ENCODE assay signal across 8 mouse cellular contexts in the genomic region with DNA sequence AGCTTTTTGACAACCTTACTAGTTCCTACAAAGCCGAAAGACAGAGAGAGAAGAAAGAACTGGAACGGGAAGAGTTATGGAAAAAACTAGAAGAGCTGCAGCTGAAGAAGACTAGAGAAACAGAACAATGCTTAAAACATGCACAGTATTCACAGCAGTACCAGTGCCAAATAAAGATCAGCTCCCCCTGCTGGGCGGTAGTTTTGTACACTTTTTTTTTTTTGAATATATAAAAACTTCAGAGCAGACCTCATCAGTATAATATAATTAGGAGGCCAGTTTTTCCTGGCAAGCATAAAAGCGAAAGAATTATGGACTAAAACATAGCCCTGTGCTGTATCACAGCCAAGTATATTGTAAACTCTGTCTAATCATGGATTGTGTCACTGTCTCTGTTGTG. TPM values are rescaled to one million over a fixed set of nuclear protein-coding genes. Genes with fewer than 3 reads are reported as not detected.
DNase-seq lines count a peak whose midpoint lies in the region; ATAC-seq and TF ChIP-seq lines count a peak whose summit lies in the region.
"Not testable (repeated sequence)": the region's sequence is repeated elsewhere in the genome, so short reads cannot be mapped to it uniquely, and the experiment has no call there.
"Had no signal": no experiment of that assay in that cellular context is flagged by ENCODE, and none has a peak within 500 bp of the region (broad histone marks: within the 10 kb centered on the region; RNA-seq: fewer than 3 reads in every experiment).

No protein-coding gene starts in this region.

- not testable (repeated sequence) for H3K4me3 ChIP-seq in intestine, embryonic 14.5 days (ENCODE audit: low read depth, low read length); liver, postnatal 0 days (ENCODE audit: low read depth, low read length); midbrain, embryonic 11.5 days (ENCODE audit: low read depth, low read length)

- H3K4me2 ChIP-seq in intestine, embryonic 14.5 days (ENCODE audit: low read length); liver, postnatal 0 days (ENCODE audit: low read depth, low read length); midbrain, embryonic 11.5 days: not testable (repeated sequence)

- not testable (repeated sequence) for H3K27ac ChIP-seq in intestine, embryonic 14.5 days (ENCODE audit: low read depth); liver, postnatal 0 days (ENCODE audit: low read depth); midbrain, embryonic 11.5 days (ENCODE audit: low read depth, low read length)

- H3K4me1 ChIP-seq in intestine, embryonic 14.5 days (replicated peaks; ENCODE audit: control insufficient read depth, insufficient read depth, low read length); liver, postnatal 0 days (ENCODE audit: insufficient read depth); midbrain, embryonic 11.5 days (ENCODE audit: control insufficient read depth, insufficient read depth, low read length): not testable (repeated sequence)

- ATAC-seq in intestine, embryonic 14.5 days (replicated peaks; ENCODE audit: low FRiP score, low TSS enrichment, low read depth); liver, postnatal 0 days; midbrain, embryonic 11.5 days (ENCODE audit: low FRiP score): not testable (repeated sequence)

- not testable (repeated sequence) for TF ChIP-seq EP300 in liver, postnatal 0 days (IDR thresholded peaks at IDR 0.05; ENCODE audit: low read depth)

- WGBS in intestine, embryonic 14.5 days = 57% methylated on average over 4 of the region's 4 CpGs
- 46% methylated on average over 4 of the region's 4 CpGs for WGBS in liver, postnatal 0 days (ENCODE audit: insufficient replicate concordance)
- WGBS in midbrain, embryonic 11.5 days = 61% methylated on average over 4 of the region's 4 CpGs

- not testable (repeated sequence) for H3K9me3 ChIP-seq in intestine, embryonic 14.5 days (ENCODE audit: control insufficient read depth, low read length); liver, postnatal 0 days (ENCODE audit: low read length); midbrain, embryonic 11.5 days (ENCODE audit: control insufficient read depth, low read length)

- H3K9ac ChIP-seq in intestine, embryonic 14.5 days (ENCODE audit: low read length); liver, postnatal 0 days (replicated peaks); midbrain, embryonic 11.5 days (ENCODE audit: low read length): not testable (repeated sequence)

- TF ChIP-seq CTCF in liver, postnatal 0 days (IDR thresholded peaks at IDR 0.05; ENCODE audit: low read depth) = 0 out of 2 replicates have a peak, but pooled peaks have one; percentile 1

- H3K27me3 ChIP-seq in intestine, embryonic 14.5 days (replicated peaks; ENCODE audit: control insufficient read depth, insufficient read depth, low read length); liver, postnatal 0 days (ENCODE audit: insufficient read depth, low read length); midbrain, embryonic 11.5 days (ENCODE audit: control insufficient read depth, insufficient read depth, low read length): not testable (repeated sequence)

- H3K36me3 ChIP-seq in intestine, embryonic 14.5 days (ENCODE audit: control insufficient read depth, insufficient read depth, low read length); liver, postnatal 0 days (replicated peaks; ENCODE audit: insufficient read depth, low read length); midbrain, embryonic 11.5 days (ENCODE audit: control insufficient read depth, insufficient read depth, low read length): not testable (repeated sequence)

- peak; percentile 11 for DNase-seq in embryo, embryonic 10.5 days (ENCODE audit: low spot score)
- DNase-seq in intestine, embryonic 14.5 days (ENCODE audit: low spot score) = peak; percentile 37
- peak; percentile 18 for DNase-seq in kidney, postnatal 10 days
- not testable (repeated sequence) for DNase-seq in liver, postnatal 0 days
- DNase-seq in midbrain, embryonic 11.5 days (ENCODE audit: low spot score, missing footprints) = peak; percentile 56
- DNase-seq in neural tube, embryonic 10.5 days (ENCODE audit: extremely low spot score, low spot score) = peak; percentile 9

RNA-seq across cellular contexts. Expression of a gene that starts 28.0 kb away (rescaled TPM):
- 9.6 and 10.1 TPM in 2 replicates for polyA plus RNA-seq in intestine, embryonic 14.5 days (2014; fragmentation: Nextera tagmentation; extraction: Ambion mirVana)
- polyA plus RNA-seq in liver, postnatal 0 days (2015; fragmentation: Nextera tagmentation; extraction: Ambion mirVana) = 2.0 and 2.2 TPM in 2 replicates
- 7.9 and 8.7 TPM in 2 replicates for polyA plus RNA-seq in midbrain, embryonic 11.5 days (2014; fragmentation: Nextera tagmentation; extraction: Ambion mirVana)
- polyA plus RNA-seq: erythroblast, embryonic 14.5 days; G1E had no signal
